Mouse (Mus musculus): ENCODE measurements at regions not wholly inside any gene's neighbourhood (a gene's known extent, or its start where the extent isn't known, plus 50 kb on each side); places are given as distances from the start of the nearest gene placed in this dataset.

DNA sequence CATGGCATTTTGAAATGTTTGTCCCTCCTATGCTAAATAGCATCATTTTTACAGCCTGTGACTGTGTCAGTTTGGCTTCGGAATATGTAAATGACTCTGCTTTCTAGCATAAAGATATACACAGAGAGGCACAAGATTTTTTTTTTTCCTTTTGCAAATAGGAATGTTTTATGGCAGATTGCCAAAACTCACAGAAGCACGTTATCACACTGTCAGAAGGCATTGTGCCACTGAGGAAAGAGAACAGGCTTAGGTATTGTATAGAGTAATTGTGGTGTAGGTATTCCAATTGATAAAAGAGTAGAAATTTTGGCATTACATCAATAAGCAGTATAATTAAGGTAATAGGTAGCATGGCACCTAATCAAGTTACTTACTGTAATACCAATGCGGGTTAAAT lies 988.5 kb upstream of the Tenm2 start:
- TF ChIP-seq CTCF (IDR thresholded peaks at IDR 0.05; ENCODE audit: control insufficient read depth, insufficient read depth, insufficient read length): no peak
- no peak for TF ChIP-seq USF1 (IDR thresholded peaks at IDR 0.05; ENCODE audit: low read depth)
- no peak for TF ChIP-seq CEBPB (IDR thresholded peaks at IDR 0.05; ENCODE audit: low read depth)

All from C2C12 (cell line).